Mouse (Mus musculus): ENCODE results near the gene Cc2d1a. TPM values are rescaled to one million over a fixed set of nuclear protein-coding genes. Genes with fewer than 3 reads are reported as not detected.

Cc2d1a gene
- 18.0 and 21.2 TPM in 2 replicates for polyA plus RNA-seq (2012)

DNA sequence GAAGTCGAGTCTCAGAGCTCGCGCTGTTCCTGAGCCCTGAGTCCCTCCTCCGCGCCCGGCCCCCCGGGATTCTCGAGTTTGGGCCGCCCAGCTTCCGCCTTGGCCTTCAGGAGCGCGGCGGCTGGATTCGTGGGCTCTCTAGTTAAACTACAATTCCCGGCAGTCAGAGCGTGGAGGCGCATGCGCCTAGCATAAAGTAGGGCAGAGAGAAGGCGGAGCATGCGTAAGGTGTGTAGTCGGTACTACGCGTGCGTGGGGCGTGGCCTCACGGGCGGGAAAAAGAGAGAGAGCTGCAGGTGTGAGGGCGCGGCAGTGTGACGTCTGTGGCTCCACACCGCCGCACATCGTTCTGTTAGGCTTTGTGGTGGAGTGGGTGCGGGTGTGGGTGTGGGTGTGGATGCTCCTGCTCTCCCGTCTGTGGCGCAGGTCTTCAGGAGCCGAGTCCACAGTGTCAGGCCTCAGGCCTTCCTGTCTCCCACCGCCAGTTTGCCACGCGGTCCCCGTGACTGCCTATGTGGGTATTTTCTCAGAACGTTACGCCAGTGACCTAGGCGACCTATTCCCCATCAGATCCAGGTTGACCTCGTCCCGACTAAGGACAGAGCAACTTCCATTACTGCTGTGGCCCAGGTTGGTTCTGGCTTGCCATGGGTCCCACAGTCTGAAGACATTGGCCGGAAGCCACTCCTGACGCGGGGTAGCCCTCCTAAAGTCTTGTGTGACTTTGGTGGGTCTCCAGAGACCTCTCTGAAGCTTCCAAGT, at the start of gene Cc2d1a, which contains the start of gene 4930432K21Rik:
TSS of gene Cc2d1a (minus strand) at position 168 of the 762 bp plus-strand sequence.
TSS of gene 4930432K21Rik (plus strand) at position 257 of the 762 bp plus-strand sequence.
- TF ChIP-seq GATA1 (IDR thresholded peaks at IDR 0.05; ENCODE audit: low read length), result no peak

DNA sequence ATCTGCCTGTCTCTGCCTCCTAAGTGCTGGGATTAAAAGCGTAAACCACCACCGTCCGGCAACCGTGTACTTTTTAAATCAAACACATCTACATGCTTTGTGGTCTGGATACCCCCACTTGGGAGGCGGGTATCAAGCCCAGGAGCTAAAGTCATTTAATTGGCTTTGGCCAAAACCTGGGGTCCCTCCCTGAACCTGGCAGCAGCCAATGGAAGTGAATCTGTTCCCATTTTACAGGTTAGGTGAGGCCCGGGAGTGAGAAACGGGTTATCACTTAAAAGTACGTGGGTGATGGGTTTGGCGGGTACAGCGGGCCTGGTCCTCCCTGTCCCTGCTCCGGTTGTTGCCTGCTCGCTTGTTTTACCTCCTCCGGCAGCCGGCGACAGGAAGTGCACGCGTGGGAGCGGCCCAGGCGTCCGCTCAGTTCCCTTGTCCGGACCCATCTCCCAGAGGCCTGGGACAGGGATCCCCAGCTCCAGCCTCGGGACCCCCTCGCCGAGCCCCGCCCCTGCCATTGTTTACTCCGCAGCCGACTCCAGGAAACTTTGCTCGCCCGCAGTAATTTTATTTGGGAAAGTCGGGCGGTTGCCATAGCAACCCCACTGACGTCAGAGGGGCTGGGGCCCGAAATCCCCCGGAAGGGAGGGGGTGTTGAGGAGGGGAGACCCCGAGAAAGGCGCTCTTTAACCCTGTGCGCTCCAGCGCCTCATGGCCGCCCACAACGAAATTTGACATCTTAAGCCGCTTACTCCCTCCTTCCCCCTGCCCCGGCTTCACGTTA, 49.6 kb upstream of the Cc2d1a start:
- TF ChIP-seq GATA1 (IDR thresholded peaks at IDR 0.05; ENCODE audit: low read length), result no peak

DNA sequence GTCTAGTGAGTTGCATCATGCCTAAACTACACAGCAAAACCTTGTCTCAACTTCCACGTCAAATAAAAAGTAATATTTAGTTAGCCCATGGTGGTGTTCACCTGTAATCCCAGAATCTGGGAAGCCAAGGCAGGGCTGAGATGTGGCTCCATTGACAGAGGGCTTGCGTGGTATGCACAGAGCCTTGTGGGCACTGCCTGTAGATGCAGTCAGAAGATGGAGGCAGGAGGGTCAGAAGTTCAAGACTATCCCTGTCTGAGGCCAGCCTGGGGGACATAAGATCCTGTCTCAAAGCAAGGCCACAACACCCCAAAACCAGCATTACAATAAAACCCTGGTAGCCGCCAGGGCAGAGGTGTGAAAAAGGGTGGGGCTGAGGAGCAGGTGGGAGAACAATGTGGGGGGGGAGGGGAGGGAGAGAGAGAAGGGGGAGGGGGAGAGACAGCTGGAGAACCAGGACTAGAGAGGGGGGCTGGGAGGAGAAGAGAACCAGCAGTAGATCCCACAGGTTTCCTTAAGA, 46.5 kb upstream of the Cc2d1a start:
- no peak for TF ChIP-seq GATA1 (IDR thresholded peaks at IDR 0.05; ENCODE audit: low read length)

DNA sequence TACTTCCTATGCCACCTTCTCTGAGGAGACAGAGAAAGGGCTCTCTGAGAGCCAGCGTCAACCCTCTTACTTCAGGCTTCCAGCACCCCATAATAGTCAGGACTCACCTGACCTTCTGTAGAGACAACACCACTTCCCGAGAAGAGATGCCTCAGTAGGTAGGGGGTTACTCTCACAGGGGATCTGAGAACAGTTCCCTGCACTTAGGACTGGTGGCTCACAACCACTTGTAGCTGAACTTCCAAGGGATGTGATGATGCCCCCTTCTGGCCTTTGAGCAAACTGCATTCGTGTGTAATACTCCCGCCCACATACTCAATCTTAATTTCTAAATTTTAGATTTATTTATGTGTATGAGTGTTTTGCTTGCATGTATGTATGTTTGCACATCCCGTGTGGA, 45.8 kb upstream of the Cc2d1a start:
- TF ChIP-seq GATA1 (IDR thresholded peaks at IDR 0.05; ENCODE audit: low read length), result no peak

DNA sequence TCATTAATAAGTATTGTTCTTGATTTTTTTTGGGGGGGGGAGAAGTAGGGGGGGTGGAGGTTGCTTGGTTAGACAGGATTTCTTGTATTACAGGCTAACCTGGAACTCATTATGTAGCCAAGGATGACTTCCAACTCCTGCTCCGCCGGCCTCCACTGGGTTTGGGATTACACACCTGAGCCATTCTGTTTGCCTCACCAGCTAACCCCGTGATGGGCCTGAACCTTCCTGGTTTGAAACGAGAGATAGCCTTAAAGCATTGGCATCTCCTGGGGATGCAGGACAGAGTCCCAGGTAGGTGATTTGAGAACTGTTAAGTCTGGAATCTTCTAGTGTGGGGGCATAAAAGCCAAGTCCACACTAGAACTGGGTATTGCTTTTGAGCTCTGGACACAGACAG, 45.4 kb upstream of the Cc2d1a start:
- TF ChIP-seq GATA1 (IDR thresholded peaks at IDR 0.05; ENCODE audit: low read length), result no peak

DNA sequence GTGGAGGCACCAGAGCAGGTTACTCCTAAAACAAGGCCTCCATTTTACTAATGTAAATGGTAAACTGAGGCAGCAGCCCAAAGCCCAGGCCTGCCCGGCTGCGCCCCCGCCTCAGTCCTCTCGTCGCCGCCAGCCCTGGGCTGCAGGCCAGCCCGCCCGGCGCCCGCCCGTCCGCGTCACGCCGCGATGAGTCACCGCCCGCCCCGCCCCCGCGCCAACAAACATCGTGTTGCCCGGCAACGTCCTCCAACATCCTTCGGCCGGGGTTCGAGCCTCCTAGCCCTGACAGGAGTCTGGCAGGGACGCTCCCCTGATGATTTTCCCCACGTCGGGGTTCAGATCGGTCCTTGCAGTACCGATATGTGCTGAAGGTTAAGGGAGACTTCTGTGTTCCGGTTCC, 44.8 kb upstream of the Cc2d1a start:
- TF ChIP-seq GATA1 (IDR thresholded peaks at IDR 0.05; ENCODE audit: low read length), result no peak

DNA sequence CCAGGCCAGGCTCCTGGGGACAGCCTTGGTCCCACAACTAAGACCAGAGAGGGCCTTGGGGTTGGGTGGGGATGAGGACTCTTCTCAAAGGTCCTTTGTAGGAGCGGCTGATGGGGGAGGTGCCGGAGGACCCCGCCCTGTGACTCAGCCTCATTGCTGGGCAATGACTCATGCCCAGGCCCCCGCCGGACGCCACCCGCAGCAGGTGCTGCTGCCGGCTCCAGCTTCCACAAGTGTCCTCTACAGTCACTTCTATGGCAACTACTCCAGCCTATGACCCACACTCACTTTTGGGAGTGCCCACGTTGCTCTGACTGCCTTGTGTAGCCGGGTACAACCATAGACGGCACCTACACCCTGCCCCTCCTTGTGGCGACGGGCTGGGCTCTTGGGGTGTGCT, 44.3 kb upstream of the Cc2d1a start:
- no peak for TF ChIP-seq GATA1 (IDR thresholded peaks at IDR 0.05; ENCODE audit: low read length)

DNA sequence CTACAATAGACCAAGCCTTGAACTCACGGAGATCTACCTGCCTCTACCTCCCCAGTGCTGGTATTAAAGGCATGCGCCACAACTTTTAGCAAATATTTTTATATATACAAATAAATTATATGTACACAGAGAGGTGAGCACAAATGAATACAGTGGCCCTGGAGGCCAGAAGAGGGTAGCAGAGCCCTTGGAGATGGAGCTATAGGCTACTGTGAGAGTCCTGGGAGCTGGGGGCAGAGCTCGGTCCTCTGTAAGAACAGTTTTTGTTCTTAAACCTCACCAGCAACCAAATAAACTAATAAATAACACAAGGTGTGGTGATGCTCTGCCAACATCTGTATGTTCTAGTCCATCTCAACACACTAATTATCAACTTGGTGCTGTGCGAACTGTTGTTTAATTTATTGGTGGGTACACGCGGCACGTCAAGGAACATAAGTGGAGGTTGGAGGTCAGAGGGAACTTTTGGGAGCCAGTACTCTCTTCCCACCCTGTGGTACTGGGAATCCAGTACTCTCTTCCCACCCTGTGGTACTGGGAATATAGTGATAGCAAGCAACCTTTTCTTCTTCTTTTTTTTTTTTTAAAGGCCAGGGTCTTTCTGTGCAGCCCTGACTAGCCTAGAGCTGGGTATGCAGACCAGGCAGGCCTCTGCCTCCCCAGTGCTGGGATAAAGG, 42.6 kb upstream of the Cc2d1a start:
- no peak for TF ChIP-seq GATA1 (IDR thresholded peaks at IDR 0.05; ENCODE audit: low read length)

DNA sequence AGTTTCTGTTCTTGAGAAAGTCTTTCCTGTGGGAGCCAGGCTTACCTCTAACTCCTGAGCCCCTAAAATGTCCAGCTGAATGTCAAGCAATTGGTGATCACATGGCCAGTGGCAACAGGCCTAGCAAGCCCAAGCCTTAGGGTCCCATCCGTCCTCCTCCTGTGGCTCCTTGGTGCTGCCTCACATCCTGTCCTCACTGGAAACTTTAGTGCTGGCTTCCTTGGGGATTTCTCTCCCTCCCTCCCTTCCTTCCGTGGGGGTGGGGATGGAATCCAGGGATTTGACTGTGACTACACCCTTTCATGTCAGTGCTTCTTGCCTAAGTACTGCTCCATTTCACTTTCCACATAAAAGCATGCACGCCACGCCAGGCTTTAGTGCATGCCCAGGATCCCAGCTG, 41.9 kb upstream of the Cc2d1a start:
- no peak for TF ChIP-seq GATA1 (IDR thresholded peaks at IDR 0.05; ENCODE audit: low read length)

DNA sequence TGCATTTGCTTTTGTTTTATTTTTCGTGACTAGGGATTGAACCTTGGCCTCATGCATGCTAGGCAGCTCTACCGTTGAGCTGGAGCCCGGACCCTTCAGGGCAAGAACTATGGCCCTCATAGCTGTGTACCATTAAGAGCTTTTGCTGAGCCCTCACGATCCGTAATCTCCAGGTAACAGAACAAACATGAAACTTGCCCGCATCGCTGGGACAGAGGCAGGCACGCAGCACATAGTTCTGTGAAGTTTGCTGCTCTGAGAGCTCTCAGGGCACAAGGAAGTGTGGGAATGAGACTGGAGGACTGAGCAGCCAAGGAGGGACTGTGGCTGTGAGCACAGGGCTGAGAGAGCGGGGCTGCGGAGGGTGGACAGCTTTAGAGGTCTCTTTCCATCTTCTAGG, 40.9 kb upstream of the Cc2d1a start:
- no peak for TF ChIP-seq GATA1 (IDR thresholded peaks at IDR 0.05; ENCODE audit: low read length)

DNA sequence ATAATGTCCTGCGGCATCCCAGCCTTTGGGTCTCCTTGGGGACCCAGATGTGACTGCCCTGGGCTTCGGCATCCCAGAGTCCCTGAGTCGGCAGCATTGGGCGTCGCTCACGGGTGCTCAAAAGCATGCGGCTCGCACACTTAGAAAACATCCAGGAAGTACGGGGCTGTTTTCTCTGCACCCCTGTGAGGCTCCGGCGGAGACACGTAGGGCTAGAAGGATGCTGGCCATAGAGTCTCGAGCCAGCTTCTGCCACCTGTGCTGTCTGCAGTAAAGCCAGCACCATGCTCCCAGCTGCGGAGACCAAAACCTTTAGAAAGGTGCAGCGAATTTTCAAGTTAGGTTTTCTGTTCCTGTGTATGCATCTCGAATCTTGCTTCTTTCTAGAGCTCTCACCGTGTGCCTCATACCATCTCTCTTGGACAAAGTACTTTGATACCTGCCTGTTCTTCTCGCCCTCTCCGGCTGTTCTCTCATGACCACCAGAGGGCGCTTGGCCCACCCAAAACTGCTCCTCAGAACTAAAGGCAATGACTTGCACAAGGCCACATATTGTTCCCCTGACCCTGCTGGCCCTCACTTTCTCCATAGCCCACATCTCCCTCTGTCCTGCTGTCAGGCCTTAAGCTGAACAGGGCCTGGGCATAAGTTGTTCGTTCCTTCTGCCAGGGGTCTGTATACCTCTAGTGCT, 39.5 kb upstream of the Cc2d1a start:
- TF ChIP-seq GATA1 (IDR thresholded peaks at IDR 0.05; ENCODE audit: low read length), result no peak

DNA sequence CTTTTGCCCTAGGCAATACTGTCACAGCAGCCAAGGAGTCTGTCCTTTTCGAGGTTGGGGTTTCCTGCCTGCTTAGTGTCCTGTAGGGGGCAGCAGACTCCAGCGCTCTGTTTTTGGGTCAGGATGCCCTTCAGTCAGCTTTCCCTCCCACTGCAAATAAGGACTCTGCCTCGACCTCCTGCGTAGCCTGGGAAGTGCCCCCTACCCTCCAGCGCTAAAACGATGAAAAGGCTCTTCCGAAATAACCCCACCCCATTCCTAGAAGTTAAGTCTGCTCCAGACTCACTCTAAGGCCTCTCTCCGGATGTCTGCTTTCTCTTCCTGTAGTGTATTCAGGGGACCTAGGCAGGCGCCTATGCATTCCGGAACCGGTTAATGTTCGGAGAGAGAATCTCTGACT, 38.8 kb upstream of the Cc2d1a start:
- no peak for TF ChIP-seq GATA1 (IDR thresholded peaks at IDR 0.05; ENCODE audit: low read length)

DNA sequence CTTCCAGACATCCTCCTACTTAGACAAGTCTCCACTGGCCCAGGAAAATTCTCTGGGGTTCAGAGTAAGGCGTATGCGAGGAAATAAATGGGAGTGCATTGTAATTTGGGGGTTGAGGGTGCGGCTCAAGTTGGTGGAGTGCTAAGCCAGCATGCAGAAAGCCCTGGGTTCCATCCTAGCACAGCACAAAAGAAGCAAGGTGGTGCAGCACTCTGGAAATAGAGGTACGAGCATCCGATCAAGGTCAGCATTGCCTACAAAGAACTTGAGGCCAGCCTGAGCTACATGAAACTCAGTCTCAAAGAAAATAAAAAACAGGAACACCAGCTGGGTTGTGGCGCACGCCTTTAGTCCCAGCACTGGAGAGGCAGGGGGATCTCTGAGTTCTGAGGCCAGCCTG, 37.4 kb upstream of the Cc2d1a start, which contains the start of gene Nanos3:
TSS of gene Nanos3 (minus strand) at position 101 of the 400 bp plus-strand sequence.
- no peak for TF ChIP-seq GATA1 (IDR thresholded peaks at IDR 0.05; ENCODE audit: low read length)

DNA sequence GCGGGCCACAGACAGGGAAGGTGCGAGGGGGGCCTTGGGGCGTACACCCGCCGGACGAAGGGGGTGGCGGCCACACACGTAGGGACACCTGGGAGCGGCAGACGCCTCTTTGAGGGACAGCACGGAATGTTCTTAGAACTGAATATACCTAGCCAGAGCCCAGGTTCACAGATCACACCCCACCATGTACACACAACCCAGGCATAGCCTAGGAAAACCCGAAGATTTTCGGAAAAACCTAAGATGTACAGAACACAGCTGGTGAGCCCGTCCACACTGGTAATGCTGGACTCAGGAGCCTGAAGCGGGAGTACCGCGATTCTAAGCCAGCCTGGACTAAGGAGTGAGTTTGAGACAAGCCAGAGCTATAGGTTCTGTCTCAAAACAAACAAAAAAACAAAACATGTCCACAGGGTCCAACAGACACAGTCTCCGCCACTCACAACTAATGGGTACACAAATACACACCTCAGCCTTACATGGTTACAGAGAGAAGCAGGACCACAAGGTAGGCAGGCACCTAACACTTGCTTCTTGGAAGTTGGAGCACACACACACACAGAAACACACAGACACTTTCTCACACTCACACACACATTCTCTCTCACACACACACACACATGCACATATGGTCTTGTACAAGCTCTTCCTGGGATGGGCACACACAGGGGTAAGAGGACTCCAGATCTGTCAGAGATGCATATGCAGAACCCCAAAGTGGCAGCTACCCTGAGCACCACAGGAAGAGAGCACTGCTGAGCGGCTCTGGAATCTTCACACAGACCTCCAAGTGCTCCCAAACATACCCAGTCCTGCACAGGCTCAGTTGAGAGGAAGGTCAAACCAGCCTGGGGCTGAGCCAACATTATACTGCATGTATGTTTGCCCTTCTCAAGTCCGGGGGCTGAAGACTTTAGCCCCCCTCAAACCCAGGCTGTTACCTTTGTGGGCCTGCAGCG, 36.6 kb upstream of the Cc2d1a start:
- TF ChIP-seq GATA1 (IDR thresholded peaks at IDR 0.05; ENCODE audit: low read length), result no peak
